Comparison of ENCODE assay signal across 9 mouse cellular contexts in the genomic region with DNA sequence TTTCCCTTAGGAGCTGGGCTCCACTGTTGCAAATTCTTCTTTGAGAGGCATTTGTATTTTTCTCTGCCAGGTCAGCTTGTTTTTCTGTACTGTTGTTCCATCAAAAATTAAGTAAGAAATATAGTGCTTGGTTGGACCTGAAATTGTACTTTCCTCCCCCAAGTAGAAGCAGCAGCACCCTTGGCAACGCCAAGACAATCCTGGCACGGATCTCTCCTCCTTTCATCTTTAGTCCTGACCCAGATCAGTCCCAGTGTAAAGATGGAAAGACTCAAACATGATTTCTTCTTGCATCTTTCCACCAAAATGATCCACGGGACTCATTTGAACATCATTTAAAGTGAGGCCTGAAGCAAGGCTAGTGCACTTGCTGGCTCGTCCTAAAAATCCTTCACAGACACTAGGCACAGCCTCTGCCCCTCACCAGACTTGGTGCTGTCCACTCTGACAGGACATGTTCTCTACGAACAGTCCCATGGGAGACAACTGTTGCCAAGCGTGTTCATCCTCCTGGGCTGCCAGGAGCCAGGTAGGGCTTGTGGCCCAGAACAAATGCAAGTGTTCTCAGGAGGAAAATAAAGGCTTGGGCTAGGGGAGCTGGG. TPM values are rescaled to one million over a fixed set of nuclear protein-coding genes. Genes with fewer than 3 reads are reported as not detected.
"Had no signal": no experiment of that assay in that cellular context is flagged by ENCODE, and none has a peak within 500 bp of the region (broad histone marks: within the 10 kb centered on the region; RNA-seq: fewer than 3 reads in every experiment).

No protein-coding gene starts in this region.

- ATAC-seq: liver, postnatal 0 days; midbrain, embryonic 15.5 days had no signal

- DNase-seq: layer of hippocampus, postnatal 36 days; liver, embryonic 13.5 days; liver, postnatal 0 days; lung, postnatal 14 days; thymus, adult 18-20 months; thymus, postnatal 14 days had no signal

RNA-seq across cellular contexts. Expression of gene Lrrc4, which starts 27.8 kb away (rescaled TPM):
- total RNA-seq: monocyte, adult 5-6 weeks; neutrophil, adult 5-6 weeks had no signal
